In the genomic region with DNA sequence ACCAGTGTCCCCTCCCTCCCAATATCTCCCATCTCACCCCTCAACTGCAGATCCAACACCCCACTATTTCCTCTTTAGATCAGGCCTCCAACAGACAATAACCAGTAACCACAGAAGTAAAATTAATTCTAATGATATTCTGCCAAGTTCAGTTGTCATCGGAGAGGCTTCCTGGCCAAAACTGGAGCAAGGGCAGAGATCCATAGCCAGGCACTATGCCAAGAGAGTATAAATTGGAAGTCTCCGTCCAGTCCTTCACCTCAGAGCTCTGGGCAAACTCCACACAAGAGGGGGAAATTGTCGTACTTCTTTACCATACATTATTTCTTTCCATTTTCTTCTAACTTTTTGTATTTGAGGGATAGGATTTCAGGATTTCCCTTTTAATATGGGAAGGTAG, we compare ENCODE assay signal across 26 mouse cellular contexts.
DNase-seq lines count a peak whose midpoint lies in the region; ATAC-seq and TF ChIP-seq lines count a peak whose summit lies in the region.
"Had no signal": no experiment of that assay in that cellular context is flagged by ENCODE, and none has a peak within 500 bp of the region (broad histone marks: within the 10 kb centered on the region; RNA-seq: fewer than 3 reads in every experiment).

No protein-coding gene starts in this region.

- H3K9ac ChIP-seq in hindbrain, postnatal 0 days (replicated peaks; ENCODE audit: low read length): no peak overlapping the region
- H3K9ac ChIP-seq in hindbrain, embryonic 13.5 days: no peak overlapping the region
- H3K9ac ChIP-seq: embryonic facial prominence, embryonic 12.5 days; heart, embryonic 15.5 days; limb, embryonic 12.5 days; liver, embryonic 12.5 days; midbrain, embryonic 13.5 days; neural tube, embryonic 13.5 days had no signal

- H3K4me2 ChIP-seq in hindbrain, postnatal 0 days (ENCODE audit: low read depth, low read length): no peak overlapping the region
- no peak overlapping the region for H3K4me2 ChIP-seq in hindbrain, embryonic 13.5 days
- H3K4me2 ChIP-seq: embryonic facial prominence, embryonic 12.5 days; heart, embryonic 15.5 days; limb, embryonic 12.5 days; liver, embryonic 12.5 days; midbrain, embryonic 13.5 days; neural tube, embryonic 13.5 days had no signal

- ATAC-seq in hindbrain, postnatal 0 days: no peak
- ATAC-seq in hindbrain, embryonic 13.5 days (ENCODE audit: low FRiP score): no peak
- ATAC-seq: CD4-positive, CD25-positive, alpha-beta regulatory T cell, adult 4 months; hindbrain, embryonic 16.5 days; intestine, embryonic 16.5 days; liver, embryonic 12.5 days; midbrain, embryonic 13.5 days had no signal

- no peaks in the 10 kb centered on the region for H3K9me3 ChIP-seq in hindbrain, postnatal 0 days (ENCODE audit: low read length)
- no peaks in the 10 kb centered on the region for H3K9me3 ChIP-seq in hindbrain, embryonic 13.5 days
- H3K9me3 ChIP-seq: embryonic facial prominence, embryonic 12.5 days; heart, embryonic 15.5 days; limb, embryonic 12.5 days; liver, embryonic 12.5 days; megakaryocyte, embryonic 14.5 days; midbrain, embryonic 13.5 days; neural tube, embryonic 13.5 days had no signal

- peak; percentile 23 for DNase-seq in hindbrain, postnatal 0 days (ENCODE audit: low spot score)
- peak; percentile 27 for DNase-seq in brain, adult 2 months (ENCODE audit: low read depth, low spot score)
- DNase-seq in cerebellum, adult 2 months: peak; percentile 34 to 69
- peak; percentile 41 to 60 for DNase-seq in cerebellum, postnatal 25 days
- no peak for DNase-seq in T-cell, adult 2 months (ENCODE audit: low spot score)
- DNase-seq in right cerebral cortex, adult 18-20 months: no peak
- DNase-seq: adrenal gland, adult 8-10 months; gastrocnemius, postnatal 36 days; heart, adult 2 months; kidney, postnatal 25 days; lung, adult 2 months; thymus, adult 2 months had no signal

- H3K4me3 ChIP-seq in hindbrain, postnatal 0 days (ENCODE audit: low read length): no peak overlapping the region
- H3K4me3 ChIP-seq in hindbrain, embryonic 13.5 days: no peak overlapping the region
- H3K4me3 ChIP-seq in cerebellum, adult 2 months (replicated peaks; ENCODE audit: insufficient read depth, low read depth, low read length): no peak overlapping the region
- H3K4me3 ChIP-seq: embryonic facial prominence, embryonic 12.5 days; heart, adult 2 months; heart, embryonic 15.5 days; layer of hippocampus, adult 2 months; limb, embryonic 12.5 days; liver, embryonic 12.5 days; megakaryocyte, embryonic 14.5 days; midbrain, embryonic 13.5 days; myocyte; neural tube, embryonic 13.5 days had no signal

- TF ChIP-seq POLR2A in cerebellum, adult 2 months (IDR thresholded peaks at IDR 0.05; ENCODE audit: borderline replicate concordance, insufficient read depth, low read length): no peak

- H3K27ac ChIP-seq in hindbrain, postnatal 0 days: no peak overlapping the region
- no peak overlapping the region for H3K27ac ChIP-seq in hindbrain, embryonic 13.5 days
- H3K27ac ChIP-seq in cerebellum, adult 2 months (ENCODE audit: insufficient read depth, low read length): no peak overlapping the region
- H3K27ac ChIP-seq: embryonic facial prominence, embryonic 12.5 days; heart, adult 2 months; heart, embryonic 15.5 days; layer of hippocampus, adult 2 months; limb, embryonic 12.5 days; liver, embryonic 12.5 days; midbrain, embryonic 13.5 days; neural tube, embryonic 13.5 days; stomach, postnatal 0 days had no signal

- H3K36me3 ChIP-seq in hindbrain, postnatal 0 days (ENCODE audit: insufficient read depth, low read length): no peaks in the 10 kb centered on the region
- no peaks in the 10 kb centered on the region for H3K36me3 ChIP-seq in hindbrain, embryonic 13.5 days
- H3K36me3 ChIP-seq: embryonic facial prominence, embryonic 12.5 days; heart, embryonic 15.5 days; limb, embryonic 12.5 days; liver, embryonic 12.5 days; midbrain, embryonic 13.5 days; neural tube, embryonic 13.5 days had no signal

- TF ChIP-seq CTCF in hindbrain, postnatal 0 days (IDR thresholded peaks at IDR 0.05; ENCODE audit: low read depth): no peak
- TF ChIP-seq CTCF in cerebellum, adult 2 months (IDR thresholded peaks at IDR 0.05; ENCODE audit: borderline replicate concordance, insufficient read depth, low read depth, low read length): no peak

- no peaks in the 10 kb centered on the region for H3K27me3 ChIP-seq in hindbrain, postnatal 0 days (ENCODE audit: insufficient read depth, low read length)
- H3K27me3 ChIP-seq in hindbrain, embryonic 13.5 days: no peaks in the 10 kb centered on the region
- no peaks in the 10 kb centered on the region for H3K27me3 ChIP-seq in cerebellum, adult 2 months (ENCODE audit: control insufficient read depth, insufficient read depth, low read length)
- H3K27me3 ChIP-seq: embryonic facial prominence, embryonic 12.5 days; heart, embryonic 15.5 days; limb, embryonic 12.5 days; liver, embryonic 12.5 days; megakaryocyte, embryonic 14.5 days; midbrain, embryonic 13.5 days; neural tube, embryonic 13.5 days had no signal

- WGBS in hindbrain, postnatal 0 days: 53% methylated on average over 3 of the region's 3 CpGs
- 95% methylated on average over 3 of the region's 3 CpGs for WGBS in hindbrain, embryonic 13.5 days
- WGBS in cerebellum, adult 2 months: 5% methylated on average over 3 of the region's 3 CpGs

- no peaks in the 10 kb centered on the region for H3K4me1 ChIP-seq in hindbrain, postnatal 0 days (ENCODE audit: insufficient read depth, low read length)
- no peaks in the 10 kb centered on the region for H3K4me1 ChIP-seq in hindbrain, embryonic 13.5 days (replicated peaks)
- no peaks in the 10 kb centered on the region for H3K4me1 ChIP-seq in cerebellum, adult 2 months (ENCODE audit: control insufficient read depth, insufficient read depth, low read length)
- H3K4me1 ChIP-seq: embryonic facial prominence, embryonic 12.5 days; heart, embryonic 15.5 days; limb, embryonic 12.5 days; liver, embryonic 12.5 days; megakaryocyte, embryonic 14.5 days; midbrain, embryonic 13.5 days; neural tube, embryonic 13.5 days had no signal

Comparison
In these comparisons a context has a peak if more than half of its experiments do, and no peak if none do; other contexts are left out.
1. DNase-seq: peak in hindbrain, postnatal 0 days (single experiment), brain, adult 2 months (single experiment), cerebellum, adult 2 months (2 of 2) and cerebellum, postnatal 25 days (2 of 2); none in T-cell, adult 2 months (single experiment) and right cerebral cortex, adult 18-20 months (single experiment).